Mouse (Mus musculus) forebrain, embryonic 16.5 days (tissue): ENCODE data around the gene Antxr1. TPM values are rescaled to one million over a fixed set of nuclear protein-coding genes. Genes with fewer than 3 reads are reported as not detected.

Experiments
- ATAC-seq: fragments of 200-750 bp; cut with Nextera tagmentation; 2 replicates; pipeline ENCODE4 v1.8.0; 2017; ENCODE audit warnings: mild to moderate bottlenecking, moderate library complexity
- H3K27ac ChIP-seq: fragments of 300-500 bp; sonication (generic); 2 replicates; pipeline ENCODE4 v1.5.1; 2014; ENCODE audit warnings: low read length, control low read depth
- H3K27me3 ChIP-seq: fragments of 300-500 bp; sonication (generic); replicated peaks from 2 replicates; pipeline ENCODE4 v1.6.1; 2014; ENCODE audit warnings: low read length; ENCODE audit not compliant: control insufficient read depth, insufficient read depth
- H3K36me3 ChIP-seq: fragments of 300-500 bp; sonication (generic); 2 replicates; pipeline ENCODE4 v1.6.1; 2014; ENCODE audit not compliant: control insufficient read depth, insufficient read depth
- H3K4me1 ChIP-seq: fragments of 300-500 bp; sonication (generic); replicated peaks from 2 replicates; pipeline ENCODE4 v1.6.1; 2014; ENCODE audit warnings: low read length; ENCODE audit not compliant: control insufficient read depth, insufficient read depth
- H3K4me2 ChIP-seq: fragments of 300-500 bp; sonication (generic); 2 replicates; pipeline ENCODE4 v1.6.1; 2014; ENCODE audit warnings: mild to moderate bottlenecking, low read length, control low read depth
- H3K4me3 ChIP-seq: fragments of 300-500 bp; sonication (generic); replicated peaks from 2 replicates; pipeline ENCODE4 v1.5.1; 2014; ENCODE audit warnings: mild to moderate bottlenecking, low read length, control low read depth
- H3K9ac ChIP-seq: fragments of 300-500 bp; sonication (generic); replicated peaks from 2 replicates; pipeline ENCODE4 v1.6.1; 2014; ENCODE audit warnings: low read depth, low read length, control low read depth
- H3K9me3 ChIP-seq: fragments of 300-500 bp; sonication (generic); 2 replicates; pipeline ENCODE4 v1.6.1; 2016; ENCODE audit warnings: low read length; ENCODE audit not compliant: control insufficient read depth
- WGBS: fragments of 180-500 bp; shearing (Covaris S2); extraction: QIAGEN DNeasy Blood & Tissue Kit; methylation state at CpG from one replicate; pipeline ENCODE4 v1.1.7; 2014; 5-methylcytosine and 5-hydroxymethylcytosine counted together
- polyA plus RNA-seq: library from polyadenylated mRNA; unstranded; fragments of >200 nt; fragmentation: Nextera tagmentation; extraction: Ambion mirVana; gene quantifications from 2 replicates; pipeline ENCODE4 v1.2.1, GENCODE M21; 2015

Antxr1 gene
- polyA plus RNA-seq, 1 experiment from 2014 or later: 3.1 TPM

- H3K27me3 ChIP-seq: no peaks in the 10 kb centered on the region
- H3K9me3 ChIP-seq: no peaks in the 10 kb centered on the region
- no peak overlapping the region for H3K4me2 ChIP-seq
- 96% methylated on average over 8 of the region's 8 CpGs for WGBS
- no peak overlapping the region for H3K9ac ChIP-seq
- no peak for ATAC-seq
- H3K36me3 ChIP-seq: no peaks in the 10 kb centered on the region
- no peak overlapping the region for H3K4me3 ChIP-seq
- no peaks in the 10 kb centered on the region for H3K4me1 ChIP-seq
- no peak overlapping the region for H3K27ac ChIP-seq
Observed at GRCm38 (mm10) chr6:87151427-87151826, 184.2 kb downstream of the Antxr1 start.

DNA sequence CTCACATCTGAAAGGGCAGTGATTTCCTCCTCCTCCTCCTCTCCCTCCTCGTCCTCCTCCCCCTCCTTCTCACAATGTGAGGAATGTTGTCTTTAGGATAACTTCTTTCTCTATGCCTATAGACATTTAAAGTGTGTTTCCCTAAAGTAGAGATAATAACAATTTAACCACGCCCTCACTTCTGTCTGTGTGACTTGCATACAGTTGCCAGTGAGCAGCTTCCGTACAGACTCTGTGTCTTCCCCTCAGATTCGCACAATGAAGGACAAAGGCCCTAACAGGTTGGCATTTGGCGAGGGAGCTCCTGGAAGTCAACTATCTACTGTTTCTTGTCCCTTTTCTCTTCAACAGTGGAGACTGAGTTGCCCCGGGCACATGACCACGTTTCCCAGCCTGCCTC, 185.2 kb downstream of the Antxr1 start:
- H3K9ac ChIP-seq: no peak overlapping the region
- H3K36me3 ChIP-seq: no peaks in the 10 kb centered on the region
- H3K4me3 ChIP-seq: no peak overlapping the region
- H3K27me3 ChIP-seq: no peaks in the 10 kb centered on the region
- no peak for ATAC-seq
- WGBS: 84% methylated on average over 7 of the region's 7 CpGs
- no peak overlapping the region for H3K4me2 ChIP-seq
- H3K4me1 ChIP-seq: no peaks in the 10 kb centered on the region
- no peaks in the 10 kb centered on the region for H3K9me3 ChIP-seq
- no peak overlapping the region for H3K27ac ChIP-seq

- Histone ChIP-seq H3K27me3 (no peaks in the 10 kb centered on the region), H3K4me2 (no peak overlapping the region), H3K9me3 (no peaks in the 10 kb centered on the region), H3K9ac (no peak overlapping the region), H3K27ac (no peak overlapping the region), H3K4me3 (no peak overlapping the region), H3K36me3 (no peaks in the 10 kb centered on the region), H3K4me1 (no peaks in the 10 kb centered on the region)
- no peak for ATAC-seq
- 78% methylated on average over 3 of the region's 3 CpGs for WGBS
Observed at GRCm38 (mm10) chr6:87147921-87148320, 187.7 kb downstream of the Antxr1 start.

- no peaks in the 10 kb centered on the region for H3K27me3 ChIP-seq
- ATAC-seq: no peak
- no peaks in the 10 kb centered on the region; the same call in 1 of the 2 replicates for H3K4me1 ChIP-seq
- no peak overlapping the region for H3K9ac ChIP-seq
- 65% methylated on average over 13 of the region's 13 CpGs for WGBS
- H3K4me2 ChIP-seq: no peak overlapping the region
- H3K4me3 ChIP-seq: no peak overlapping the region
- H3K9me3 ChIP-seq: no peaks in the 10 kb centered on the region
- no peaks in the 10 kb centered on the region for H3K36me3 ChIP-seq
- no peak overlapping the region for H3K27ac ChIP-seq
Observed at GRCm38 (mm10) chr6:87143594-87143993, 192.0 kb downstream of the Antxr1 start.

GRCm38 (mm10) chr6:87142239-87142638, 193.4 kb downstream of the Antxr1 start:
- H3K4me3 ChIP-seq: no peak overlapping the region
- H3K9ac ChIP-seq: no peak overlapping the region
- 86% methylated on average over 5 of the region's 5 CpGs for WGBS
- no peaks in the 10 kb centered on the region for H3K27me3 ChIP-seq
- H3K36me3 ChIP-seq: no peaks in the 10 kb centered on the region
- H3K4me2 ChIP-seq: no peak overlapping the region
- no peaks in the 10 kb centered on the region for H3K9me3 ChIP-seq
- H3K4me1 ChIP-seq: no peaks in the 10 kb centered on the region; the same call in 1 of the 2 replicates
- H3K27ac ChIP-seq: no peak overlapping the region
- no peak for ATAC-seq

DNA sequence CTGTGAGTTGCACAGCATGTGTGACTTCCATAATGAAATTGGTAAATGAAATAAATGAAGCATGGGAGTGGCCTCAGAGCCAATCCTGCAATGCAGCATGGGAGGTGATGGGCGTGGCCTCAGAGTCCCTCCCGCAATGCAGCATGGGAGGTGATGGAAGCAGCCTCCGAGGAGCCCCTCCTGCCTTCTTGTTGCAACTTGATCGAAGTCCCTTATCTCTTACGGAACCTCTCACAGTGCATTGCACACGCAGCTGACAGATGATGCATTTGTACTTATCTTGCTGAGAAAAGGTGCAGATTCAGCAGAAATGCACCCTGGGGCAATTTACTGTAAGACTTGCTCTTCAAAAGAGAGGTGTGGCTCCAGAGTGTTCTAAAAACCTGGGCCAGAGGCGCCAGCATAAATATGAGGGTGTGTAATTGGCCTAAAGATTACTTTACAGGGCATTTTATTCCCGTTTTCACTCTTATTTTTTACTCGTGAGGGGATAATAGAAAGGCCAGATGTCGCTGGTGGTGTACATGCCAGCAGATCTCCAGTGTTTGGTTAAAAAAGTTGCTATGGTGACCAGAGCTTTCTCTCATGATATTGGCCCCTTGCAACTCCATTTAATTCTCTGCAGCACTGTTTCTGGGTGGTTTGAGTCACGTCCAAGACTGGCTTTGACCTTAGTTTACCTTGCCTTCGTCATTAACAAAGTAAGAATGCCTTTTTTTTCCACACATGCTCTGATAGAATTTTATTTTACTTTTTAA, 195.6 kb downstream of the Antxr1 start:
- Histone ChIP-seq H3K9ac (no peak overlapping the region), H3K9me3 (no peaks in the 10 kb centered on the region), H3K4me3 (no peak overlapping the region), H3K4me1 (no peaks in the 10 kb centered on the region; the same call in 1 of the 2 replicates), H3K36me3 (peaks cover 2% of the 10 kb centered on the region; the same call in 1 of the 2 replicates), H3K4me2 (no peak overlapping the region), H3K27ac (no peak overlapping the region), H3K27me3 (no peaks in the 10 kb centered on the region)
- WGBS: 65% methylated on average over 12 of the region's 12 CpGs
- no peak for ATAC-seq

- Histone ChIP-seq H3K27me3 (no peaks in the 10 kb centered on the region), H3K4me1 (no peaks in the 10 kb centered on the region; the same call in 1 of the 2 replicates), H3K4me2 (no peak overlapping the region), H3K4me3 (no peak overlapping the region), H3K9ac (no peak overlapping the region), H3K36me3 (peaks cover 2% of the 10 kb centered on the region; the same call in 1 of the 2 replicates), H3K27ac (no peak overlapping the region), H3K9me3 (no peaks in the 10 kb centered on the region)
- no peak for ATAC-seq
- WGBS: 92% methylated on average over 5 of the region's 5 CpGs
Observed at GRCm38 (mm10) chr6:87138479-87138878, 197.1 kb downstream of the Antxr1 start.

DNA sequence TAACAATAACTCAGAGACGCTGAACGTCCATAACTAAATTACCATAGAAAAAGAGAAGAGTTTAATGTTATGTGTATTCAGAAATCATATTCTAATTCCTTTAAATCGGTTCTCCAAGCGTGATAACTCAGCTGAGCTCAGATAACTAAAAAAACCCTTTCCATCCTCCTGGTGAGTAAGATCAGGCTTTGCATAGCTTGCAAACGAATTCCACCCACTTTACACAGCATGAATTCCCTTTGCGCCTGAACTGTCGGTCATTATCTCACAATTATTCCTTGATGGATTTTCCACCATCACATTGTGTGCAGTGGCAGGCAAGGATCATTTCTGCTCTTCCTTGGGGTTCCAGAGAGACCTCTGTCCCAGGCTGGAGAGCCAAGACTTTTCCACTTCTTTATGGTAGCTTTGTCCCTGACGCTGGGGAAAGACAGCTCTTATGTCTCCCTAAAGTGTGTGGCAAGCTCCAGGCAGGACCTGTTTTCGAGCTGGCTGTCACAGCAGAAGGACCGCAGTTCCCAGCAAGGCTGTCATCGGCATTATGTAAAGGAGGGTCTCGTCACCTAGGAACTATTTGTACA, 201.6 kb downstream of the Antxr1 start:
- no peak overlapping the region for H3K9ac ChIP-seq
- no peak overlapping the region for H3K27ac ChIP-seq
- WGBS: 63% methylated on average over 12 of the region's 12 CpGs
- no peaks in the 10 kb centered on the region for H3K27me3 ChIP-seq
- no peak for ATAC-seq
- no peaks in the 10 kb centered on the region for H3K4me1 ChIP-seq
- H3K4me3 ChIP-seq: no peak overlapping the region
- no peak overlapping the region for H3K4me2 ChIP-seq
- peaks cover 2% of the 10 kb centered on the region; the same call in 1 of the 2 replicates for H3K36me3 ChIP-seq
- H3K9me3 ChIP-seq: no peaks in the 10 kb centered on the region

GRCm38 (mm10) chr6:87133520-87133919, 202.1 kb downstream of the Antxr1 start:
- Histone ChIP-seq H3K27me3 (no peaks in the 10 kb centered on the region), H3K4me1 (no peaks in the 10 kb centered on the region), H3K9ac (no peak overlapping the region), H3K4me3 (no peak overlapping the region), H3K9me3 (no peaks in the 10 kb centered on the region), H3K36me3 (peaks cover 2% of the 10 kb centered on the region; the same call in 1 of the 2 replicates), H3K27ac (no peak overlapping the region), H3K4me2 (no peak overlapping the region)
- ATAC-seq: no peak
- WGBS: 56% methylated on average over 3 of the region's 3 CpGs
